ENCODE assay signal across 8 mouse cellular contexts in genomic region chr13:23585442-23586098, GRCm38 (mm10). TPM values are rescaled to one million over a fixed set of nuclear protein-coding genes. Genes with fewer than 3 reads are reported as not detected.
DNase-seq lines count a peak whose midpoint lies in the region; ATAC-seq lines count a peak whose summit lies in the region.
"Not testable (repeated sequence)": the region's sequence is repeated elsewhere in the genome, so short reads cannot be mapped to it uniquely, and the experiment has no call there.

No protein-coding gene starts in this region.

- H3K4me2 ChIP-seq in heart, embryonic 12.5 days = peak overlapping the region; percentile 90
- peak overlapping the region; percentile 83 for H3K4me2 ChIP-seq in kidney, embryonic 16.5 days (replicated peaks; ENCODE audit: low read depth, low read length)

- H3K27ac ChIP-seq in heart, embryonic 12.5 days (ENCODE audit: poor library complexity, severe bottlenecking) = peak overlapping the region; percentile 97
- H3K27ac ChIP-seq in kidney, embryonic 16.5 days (ENCODE audit: low read length) = peak overlapping the region; percentile 95

- H3K9me3 ChIP-seq in erythroblast, embryonic 14.5 days (ENCODE audit: control insufficient read depth, low read length); heart, embryonic 12.5 days (replicated peaks); kidney, embryonic 16.5 days (ENCODE audit: low read length): not testable (repeated sequence)

- H3K36me3 ChIP-seq in erythroblast, embryonic 14.5 days (ENCODE audit: control insufficient read depth); heart, embryonic 12.5 days; kidney, embryonic 16.5 days (ENCODE audit: insufficient read depth, low read length): not testable (repeated sequence)

- DNase-seq in A20 (ENCODE audit: low read depth, low spot score) = peak; percentile 93
- peak; percentile 97 for DNase-seq in brain, adult 2 months (ENCODE audit: low read depth, low spot score)
- DNase-seq in liver = peak; percentile 86
- peak; percentile 64 to 66 for DNase-seq in monocyte, adult 2 months (ENCODE audit: low read depth in 1 of 2, low spot score in 2 of 2)
- peak; percentile 66 to 67 for DNase-seq in spleen, postnatal 14 days (ENCODE audit: low spot score in 2 of 2)

- peak overlapping the region; percentile 67 for H3K4me3 ChIP-seq in erythroblast, embryonic 14.5 days (replicated peaks)
- peak overlapping the region; percentile 55 for H3K4me3 ChIP-seq in heart, embryonic 12.5 days
- H3K4me3 ChIP-seq in kidney, embryonic 16.5 days (ENCODE audit: low read length) = peak overlapping the region; percentile 46

- peak; percentile 87 for ATAC-seq in heart, embryonic 12.5 days (ENCODE audit: insufficient number of reproducible peaks, low FRiP score)
- ATAC-seq in kidney, embryonic 16.5 days (ENCODE audit: low FRiP score, low TSS enrichment) = peak; percentile 90

- not testable (repeated sequence) for H3K27me3 ChIP-seq in erythroblast, embryonic 14.5 days (ENCODE audit: control insufficient read depth); heart, embryonic 12.5 days (replicated peaks); kidney, embryonic 16.5 days (ENCODE audit: insufficient read depth, low read length)

- peak overlapping the region; percentile 88 for H3K9ac ChIP-seq in heart, embryonic 12.5 days
- peak overlapping the region; percentile 88 for H3K9ac ChIP-seq in kidney, embryonic 16.5 days (replicated peaks; ENCODE audit: low read length)

- WGBS in heart, embryonic 12.5 days = 0% methylated on average over 34 of the region's 36 CpGs
- 1% methylated on average over 22 of the region's 36 CpGs for WGBS in kidney, embryonic 16.5 days

- H3K4me1 ChIP-seq in erythroblast, embryonic 14.5 days (ENCODE audit: control insufficient read depth) = peaks cover 67% of the 10 kb centered on the region
- H3K4me1 ChIP-seq in heart, embryonic 12.5 days (replicated peaks) = peaks cover 19% of the 10 kb centered on the region
- H3K4me1 ChIP-seq in kidney, embryonic 16.5 days (ENCODE audit: insufficient read depth, low read length) = peaks cover 35% of the 10 kb centered on the region

RNA-seq across cellular contexts. Expression of gene Hist1h4d, which starts 4.2 kb away (rescaled TPM):
- polyA plus RNA-seq in erythroblast, embryonic 14.5 days (2012) = 5.1 and 11.8 TPM in 2 replicates
- polyA plus RNA-seq in heart, embryonic 12.5 days (2016; fragmentation: Nextera tagmentation; extraction: Ambion mirVana) = 43.5 and 46.9 TPM in 2 replicates
- polyA plus RNA-seq in kidney, embryonic 16.5 days (2015; fragmentation: Nextera tagmentation; extraction: Ambion mirVana) = 102 TPM in 2 replicates

RNA-seq across cellular contexts. Expression of gene Hist1h3d, which starts 10.0 kb away (rescaled TPM):
- polyA plus RNA-seq in erythroblast, embryonic 14.5 days (2012) = 1.6 and 4.7 TPM in 2 replicates
- polyA plus RNA-seq in heart, embryonic 12.5 days (2016; fragmentation: Nextera tagmentation; extraction: Ambion mirVana) = 1.4 and 1.6 TPM in 2 replicates
- 6.1 and 6.6 TPM in 2 replicates for polyA plus RNA-seq in kidney, embryonic 16.5 days (2015; fragmentation: Nextera tagmentation; extraction: Ambion mirVana)

RNA-seq across cellular contexts. Expression of gene Hist1h2ad, which starts 11.4 kb away (rescaled TPM):
- polyA plus RNA-seq in erythroblast, embryonic 14.5 days (2012) = 5.1 and 8.3 TPM in 2 replicates
- polyA plus RNA-seq in heart, embryonic 12.5 days (2016; fragmentation: Nextera tagmentation; extraction: Ambion mirVana) = 1.1 and 2.3 TPM in 2 replicates
- 2.5 and 3.0 TPM in 2 replicates for polyA plus RNA-seq in kidney, embryonic 16.5 days (2015; fragmentation: Nextera tagmentation; extraction: Ambion mirVana)

RNA-seq across cellular contexts. Expression of gene Hist1h2bf, which starts 11.6 kb away (rescaled TPM):
- 6.6 and 15.6 TPM in 2 replicates for polyA plus RNA-seq in erythroblast, embryonic 14.5 days (2012)
- polyA plus RNA-seq in heart, embryonic 12.5 days (2016; fragmentation: Nextera tagmentation; extraction: Ambion mirVana) = 1.5 and 2.0 TPM in 2 replicates
- polyA plus RNA-seq in kidney, embryonic 16.5 days (2015; fragmentation: Nextera tagmentation; extraction: Ambion mirVana) = 4.3 and 4.4 TPM in 2 replicates

RNA-seq across cellular contexts. Expression of gene Hist1h2bg, which starts 14.4 kb away (rescaled TPM):
- 14.5 and 18.7 TPM in 2 replicates for polyA plus RNA-seq in erythroblast, embryonic 14.5 days (2012)
- 4.5 and 4.8 TPM in 2 replicates for polyA plus RNA-seq in heart, embryonic 12.5 days (2016; fragmentation: Nextera tagmentation; extraction: Ambion mirVana)
- 8.5 and 9.1 TPM in 2 replicates for polyA plus RNA-seq in kidney, embryonic 16.5 days (2015; fragmentation: Nextera tagmentation; extraction: Ambion mirVana)

Comparison
In these comparisons a context has a peak if more than half of its experiments do, and no peak if none do; other contexts are left out.
1. Peak in every context shown above with its lines: DNase-seq, ATAC-seq, H3K4me3 ChIP-seq and H3K27ac ChIP-seq.